Mouse (Mus musculus) T-helper 1 cell (primary cell): Measurements from ENCODE around the gene Afg1l.

Source experiments
- in situ Hi-C: fragments of 300-600 bp; cut with MboI, MseI; formaldehyde crosslinking; loops from one replicate; pipeline ENCODE4 v1.15.1; 2025; ENCODE audit warnings: high pct_unique_total_duplicates

The Afg1l gene

DNA sequence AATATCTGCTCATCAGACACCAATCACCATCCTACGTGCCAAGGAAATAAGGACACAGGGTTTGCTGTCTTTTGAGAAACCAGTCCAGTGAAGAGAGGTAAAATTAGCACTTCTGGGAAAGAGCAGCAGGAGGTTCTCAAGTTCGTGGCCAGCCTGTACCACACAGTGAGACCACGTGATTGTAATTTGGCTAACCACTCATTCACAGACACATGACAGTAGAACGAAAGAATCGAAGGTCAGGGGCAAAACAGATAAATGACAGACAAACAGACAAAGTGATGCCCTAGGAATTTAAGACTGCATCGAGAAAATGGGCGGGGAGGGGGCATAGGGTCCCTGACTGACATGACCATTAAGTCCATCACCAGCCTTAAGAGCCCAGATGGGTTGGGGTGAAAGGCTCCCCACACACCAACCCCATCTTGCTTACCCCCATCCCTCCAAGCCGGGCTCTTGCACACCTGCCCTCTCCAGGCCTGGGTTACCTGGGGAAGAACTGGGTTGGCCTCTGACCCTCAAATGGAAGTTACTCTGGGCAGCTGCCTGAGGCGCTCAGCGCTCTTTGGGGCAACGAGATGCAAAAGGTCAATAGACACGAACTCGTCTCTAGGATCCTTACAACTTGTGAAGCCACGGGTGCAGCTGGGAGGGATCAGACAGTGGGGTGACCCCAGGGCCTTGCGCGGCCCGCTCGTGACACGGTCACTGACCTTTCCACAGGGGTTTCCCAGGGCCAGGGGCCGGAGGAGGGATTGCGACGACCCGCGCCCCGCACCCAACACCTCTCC is 620 bp downstream of the Afg1l start:
- in situ Hi-C loops: no loop called here

- in situ Hi-C loops: no loop called here
Measured at GRCm38 (mm10) chr10:42476774-42477475, 1.4 kb downstream of the Afg1l start.

DNA sequence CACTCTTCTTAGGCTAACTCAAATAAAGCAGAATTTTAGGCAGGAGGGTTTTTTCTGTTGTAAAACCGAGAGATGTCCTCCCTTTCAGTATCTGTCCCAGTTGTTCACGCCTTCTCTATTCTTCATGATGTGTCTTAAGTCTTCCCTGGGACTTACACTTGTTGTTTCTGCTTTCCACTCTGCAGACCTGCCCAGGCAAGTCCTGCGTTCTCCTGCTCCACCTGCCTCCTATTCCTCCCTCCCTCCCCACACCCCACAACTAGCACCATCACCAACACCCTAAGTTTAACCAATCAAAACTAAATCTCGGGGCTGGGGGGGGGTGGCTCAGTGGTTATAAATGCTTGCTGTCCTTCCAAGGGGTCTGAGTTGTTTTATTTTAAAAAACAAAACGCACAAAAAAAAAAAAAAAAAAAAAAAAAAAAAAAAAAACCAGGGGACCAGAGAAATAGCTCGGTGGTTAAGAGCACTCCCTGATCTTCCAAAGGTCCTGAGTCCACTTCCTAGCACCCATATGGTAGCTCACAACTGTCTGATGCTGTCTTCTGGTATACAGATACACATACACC is 3.3 kb downstream of the Afg1l start:
- in situ Hi-C loops: no loop called here

GRCm38 (mm10) chr10:42464805-42465204 is 13.6 kb downstream of the Afg1l start:
- in situ Hi-C loops: no loop called here

DNA sequence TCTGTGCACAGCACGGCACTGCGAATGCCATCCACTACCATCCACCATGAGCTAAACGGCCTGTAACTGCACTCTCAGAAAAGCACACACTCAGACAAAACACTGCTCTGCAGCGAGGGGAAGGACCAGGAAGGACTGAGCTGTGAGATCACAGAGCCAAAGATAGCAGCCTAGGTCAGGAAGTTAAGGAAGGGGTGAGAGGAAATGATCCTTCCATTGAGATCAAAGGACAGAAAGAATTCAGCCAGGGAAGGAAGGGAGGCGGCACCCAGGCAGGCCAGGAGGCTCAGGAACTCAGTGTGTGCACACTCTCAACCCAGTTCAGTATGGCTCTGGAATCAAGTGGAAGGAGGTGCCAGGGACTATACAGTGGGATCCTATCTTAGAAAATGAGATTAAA is 14.1 kb downstream of the Afg1l start:
- in situ Hi-C loops: no loop called here

- in situ Hi-C loops: no loop called here
Measured at GRCm38 (mm10) chr10:42457557-42458191, 20.7 kb downstream of the Afg1l start.

GRCm38 (mm10) chr10:42455981-42456380 is 22.4 kb downstream of the Afg1l start:
- in situ Hi-C loops: no loop called here

DNA sequence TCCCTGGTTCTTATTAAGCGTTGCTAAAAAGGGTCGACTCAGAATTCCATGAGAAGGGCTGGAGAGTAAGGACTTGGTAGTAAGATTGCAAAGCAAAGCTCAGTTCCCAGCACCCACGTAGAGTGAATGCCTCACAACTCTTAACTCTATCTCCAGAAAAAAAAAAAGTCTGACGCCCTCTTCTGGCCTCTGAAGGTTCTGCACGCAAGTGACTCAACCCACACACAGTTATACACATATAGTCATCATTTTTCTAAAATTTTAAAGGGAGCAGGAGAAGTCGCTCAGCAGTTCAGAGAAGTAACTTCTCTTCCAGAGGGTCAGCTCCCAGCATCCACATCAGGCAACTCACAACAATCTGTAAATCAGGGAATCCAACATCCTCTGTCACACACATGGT is 23.7 kb downstream of the Afg1l start:
- in situ Hi-C loops: no loop called here

- in situ Hi-C loops: no loop called here
Measured at GRCm38 (mm10) chr10:42454266-42454665, 24.1 kb downstream of the Afg1l start.

- in situ Hi-C loops: no loop called here
Measured at GRCm38 (mm10) chr10:42449672-42450071, 28.7 kb downstream of the Afg1l start.

- in situ Hi-C loops: no loop called here
Measured at GRCm38 (mm10) chr10:42448371-42448770, 30.0 kb downstream of the Afg1l start.

GRCm38 (mm10) chr10:42446145-42446544 is 32.2 kb downstream of the Afg1l start:
- in situ Hi-C loops: no loop called here

DNA sequence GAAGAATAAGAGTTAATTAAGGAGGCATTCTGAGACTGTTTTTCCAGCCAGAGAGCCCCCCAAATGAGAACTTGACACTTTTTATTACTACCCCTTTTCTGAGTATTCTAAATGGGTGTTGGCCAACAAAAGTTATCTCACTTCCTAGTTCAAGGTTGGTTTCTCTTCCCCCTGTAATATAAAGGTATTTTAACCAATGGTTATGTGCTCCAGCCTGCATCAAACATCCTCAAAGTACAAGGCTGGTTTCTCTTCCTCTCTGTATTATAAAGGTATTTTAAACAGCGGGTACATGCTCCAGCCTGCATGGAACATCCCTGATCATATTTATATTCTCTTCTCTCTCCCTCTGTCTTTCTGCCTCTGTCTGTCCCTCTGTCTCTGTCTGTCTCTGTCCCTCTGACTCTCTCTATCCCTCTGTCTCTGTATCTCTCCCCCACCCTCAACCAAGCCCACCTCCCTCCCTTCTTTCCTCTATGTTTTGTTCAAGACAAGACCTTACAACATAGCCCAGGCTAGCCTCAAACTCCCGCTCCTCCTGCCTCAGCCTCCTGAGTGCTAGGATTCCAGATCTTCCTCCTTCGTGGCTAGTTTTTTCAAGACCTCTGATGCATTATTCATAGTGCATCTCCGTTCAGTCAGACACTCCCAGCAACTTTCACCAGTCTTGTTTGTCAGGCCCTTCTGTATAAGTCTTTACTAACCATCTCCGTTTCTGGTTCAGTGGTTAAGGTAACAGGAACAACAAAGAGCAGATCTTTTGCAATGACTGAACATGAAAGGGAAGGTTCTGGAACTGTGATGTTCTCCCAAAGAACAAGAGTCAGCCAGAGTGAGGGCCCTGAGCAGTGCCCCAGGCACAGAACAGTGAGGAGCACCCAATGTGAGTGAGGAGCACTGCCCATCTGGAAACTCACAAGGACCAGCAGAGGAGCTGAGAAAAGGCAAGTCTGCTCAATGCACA is 41.2 kb downstream of the Afg1l start:
- in situ Hi-C loops: no loop called here

DNA sequence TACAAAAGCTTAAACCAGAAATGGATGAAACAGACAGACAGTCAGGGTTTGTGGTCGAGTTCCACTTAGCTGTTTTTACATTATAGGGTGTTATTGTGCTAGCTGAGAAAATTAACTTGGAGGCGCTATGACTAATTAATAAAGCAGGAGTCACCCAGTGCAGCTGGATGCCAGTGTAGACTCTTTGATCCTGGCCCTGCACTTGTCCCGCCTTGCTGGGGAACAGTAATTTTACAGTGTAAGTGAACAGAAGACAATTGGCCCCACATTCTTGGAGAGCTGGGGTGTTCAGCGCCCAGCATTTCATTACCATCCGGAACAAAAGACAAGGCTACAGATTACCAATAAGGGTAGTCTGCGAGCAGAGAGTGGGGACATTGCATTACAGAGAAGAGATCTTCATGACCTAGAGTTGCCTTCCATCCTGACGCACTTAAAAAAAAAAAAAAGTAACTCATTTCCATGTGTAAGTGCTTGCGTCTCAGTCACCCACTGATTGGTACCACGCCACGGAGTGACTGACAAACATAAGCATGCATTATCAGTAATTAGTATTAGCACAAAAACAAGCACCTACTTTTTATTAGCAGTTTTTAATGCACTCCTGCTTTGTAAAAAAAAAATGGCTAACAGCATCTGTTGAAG is 60.7 kb downstream of the Afg1l start:
- in situ Hi-C loops: no loop called here

GRCm38 (mm10) chr10:42415821-42416470 is 62.4 kb downstream of the Afg1l start:
- in situ Hi-C loops: no loop called here

DNA sequence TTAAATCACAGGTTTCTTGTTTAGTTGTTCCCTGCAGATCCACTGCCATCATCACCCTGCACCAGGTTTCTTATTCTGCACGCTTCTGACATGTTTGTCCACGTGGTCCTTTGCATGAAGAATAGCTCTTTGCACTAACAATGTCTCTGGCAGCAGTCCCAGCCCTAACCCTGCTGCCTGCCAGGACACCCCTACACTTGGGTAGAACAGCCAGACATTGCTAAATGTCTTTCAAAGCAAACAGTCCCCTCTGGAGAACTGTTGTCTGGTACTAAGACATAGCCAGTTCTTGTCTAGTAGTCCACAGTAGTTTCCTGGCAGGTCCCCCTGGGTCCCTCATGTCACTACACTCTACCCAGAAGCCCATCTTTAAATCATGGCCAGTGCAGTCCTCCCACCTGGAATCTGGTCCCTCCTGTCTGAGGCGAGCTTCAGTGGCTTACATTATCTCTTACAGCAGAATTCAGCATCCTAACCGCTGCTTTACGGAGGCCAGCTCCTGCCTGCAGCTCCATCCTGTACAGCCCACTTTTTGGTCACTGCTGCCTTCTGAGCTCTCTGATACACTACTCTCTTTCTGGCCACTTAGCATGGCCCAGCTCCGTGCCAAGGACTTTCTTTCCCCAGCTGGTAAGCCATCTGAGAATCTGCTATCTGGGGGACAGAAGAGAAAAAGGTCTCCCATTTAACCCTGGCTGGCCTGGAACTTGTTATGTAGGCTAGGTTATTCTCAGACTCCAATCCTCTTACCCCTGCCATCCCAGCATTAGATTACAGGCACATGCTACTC is 67.4 kb downstream of the Afg1l start:
- in situ Hi-C loops: no loop called here

DNA sequence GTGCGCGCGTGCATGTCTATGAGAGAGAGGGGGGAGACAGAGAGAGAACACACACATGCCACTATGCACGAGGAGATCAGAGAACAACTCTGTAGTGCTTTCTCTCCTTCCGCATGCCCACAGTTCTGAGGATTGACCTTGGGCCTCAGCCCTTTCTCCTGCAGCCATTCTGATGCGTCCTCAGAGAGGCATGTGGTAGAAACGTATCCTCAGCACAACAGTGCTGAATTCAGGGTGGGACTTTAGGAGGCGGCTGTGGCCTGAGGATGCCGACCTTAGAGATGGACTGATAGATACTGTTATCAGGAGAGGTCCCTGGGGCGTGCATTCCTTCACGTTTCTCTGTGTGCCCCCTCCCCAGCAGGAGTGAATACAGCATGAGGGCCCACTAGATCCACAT is 87.9 kb downstream of the Afg1l start:
- in situ Hi-C loops: no loop called here

DNA sequence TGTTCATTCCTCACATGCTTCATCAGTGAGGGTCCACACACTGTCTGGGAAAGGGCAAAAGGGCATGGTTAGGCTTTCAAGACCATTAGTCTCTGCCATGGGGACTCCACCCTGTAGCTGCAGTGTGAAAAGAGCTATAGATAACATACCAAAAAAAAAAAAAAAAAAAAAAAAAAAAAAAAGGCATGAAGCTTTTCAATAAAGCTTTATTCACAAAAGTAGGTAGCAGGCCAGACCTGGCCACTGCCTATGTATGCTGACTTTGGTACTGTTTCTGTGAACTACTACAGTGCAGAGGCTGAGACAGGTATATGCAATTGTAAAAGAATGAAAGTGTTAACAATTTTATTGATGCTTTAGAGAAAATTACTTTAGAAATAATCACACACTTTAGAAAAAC is 90.2 kb downstream of the Afg1l start:
- in situ Hi-C loops: no loop called here

GRCm38 (mm10) chr10:42384946-42385644 is 93.3 kb downstream of the Afg1l start:
- in situ Hi-C loops: no loop called here
